Mouse (Mus musculus) heart, embryonic 16.5 days (tissue): ENCODE measurements around the gene Cgas. TPM values are rescaled to one million over a fixed set of nuclear protein-coding genes. Genes with fewer than 3 reads are reported as not detected.
"Not testable (repeated sequence)": the region's sequence is repeated elsewhere in the genome, so short reads cannot be mapped to it uniquely, and the experiment has no call there.

Source experiments
- ATAC-seq: fragments of 200-750 bp; cut with Nextera tagmentation; replicated peaks from 2 replicates; pipeline ENCODE4 v1.8.0; 2017; ENCODE audit warnings: moderate number of reproducible peaks; ENCODE audit not compliant: insufficient read depth, low FRiP score; ENCODE audit errors: extremely low read depth
- H3K27ac ChIP-seq: fragments of 300-500 bp; sonication (generic); 2 replicates; pipeline ENCODE4 v1.5.1; 2014; ENCODE audit warnings: mild to moderate bottlenecking, low read length, control low read depth, moderate library complexity
- H3K27me3 ChIP-seq: fragments of 300-500 bp; sonication (generic); 2 replicates; pipeline ENCODE4 v1.6.1; 2014; ENCODE audit warnings: low read length, mixed read lengths; ENCODE audit not compliant: control insufficient read depth, insufficient read depth
- H3K36me3 ChIP-seq: fragments of 300-500 bp; sonication (generic); 2 replicates; pipeline ENCODE4 v1.6.1; 2014; ENCODE audit not compliant: control insufficient read depth, insufficient read depth
- H3K4me1 ChIP-seq: fragments of 300-500 bp; sonication (generic); 2 replicates; pipeline ENCODE4 v1.6.1; 2014; ENCODE audit warnings: low read length, mixed read lengths; ENCODE audit not compliant: control insufficient read depth, insufficient read depth
- H3K4me2 ChIP-seq: fragments of 300-500 bp; sonication (generic); 2 replicates; pipeline ENCODE4 v1.6.1; 2014; ENCODE audit warnings: low read depth, mild to moderate bottlenecking, control low read depth, low read length
- H3K4me3 ChIP-seq: fragments of 300-500 bp; sonication (generic); 2 replicates; pipeline ENCODE4 v1.5.1; 2014; ENCODE audit warnings: mild to moderate bottlenecking, control low read depth, low read length
- H3K9ac ChIP-seq: fragments of 300-500 bp; sonication (generic); 2 replicates; pipeline ENCODE4 v1.6.1; 2014; ENCODE audit warnings: low read length, control low read depth
- H3K9me3 ChIP-seq: fragments of 300-500 bp; sonication (generic); replicated peaks from 2 replicates; pipeline ENCODE4 v1.6.1; 2016; ENCODE audit warnings: low read length; ENCODE audit not compliant: control insufficient read depth
- WGBS: fragments of 180-500 bp; shearing (Covaris S2); extraction: QIAGEN DNeasy Blood & Tissue Kit; methylation state at CpG from one replicate; pipeline ENCODE4 v1.1.7; 2014; 5-methylcytosine and 5-hydroxymethylcytosine counted together
- polyA plus RNA-seq: library from polyadenylated mRNA; unstranded; fragments of >200 nt; fragmentation: Nextera tagmentation; extraction: Ambion mirVana; gene quantifications from 2 replicates; pipeline ENCODE4 v1.2.1, GENCODE M21; 2015

Gene Cgas
- polyA plus RNA-seq, 1 experiment from 2014 or later = 1.5 TPM

- no peaks in the 10 kb centered on the region for H3K27me3 ChIP-seq
- H3K4me3 ChIP-seq = peak overlapping the region; percentile 100
- whole genome bisulfite sequencing = under 1% methylated on average over 46 of the region's 46 CpGs
- H3K9ac ChIP-seq = peak overlapping the region; percentile 100
- peak overlapping the region; percentile 100 for H3K27ac ChIP-seq
- peaks cover 27% of the 10 kb centered on the region for H3K36me3 ChIP-seq
- H3K9me3 ChIP-seq = no peaks in the 10 kb centered on the region
- ATAC-seq = peak; percentile 9
- H3K4me2 ChIP-seq = peak overlapping the region; percentile 67
- H3K4me1 ChIP-seq = peaks cover 21% of the 10 kb centered on the region
Measured at GRCm38 (mm10) chr9:78480706-78481358, 37.8 kb upstream of the Cgas start.

GRCm38 (mm10) chr9:78480227-78480626 is 37.2 kb upstream of the Cgas start:
- Histone ChIP-seq H3K27ac (peak overlapping the region; percentile 100), H3K4me1 (peaks cover 21% of the 10 kb centered on the region), H3K9ac (peak overlapping the region; percentile 100), H3K36me3 (peaks cover 28% of the 10 kb centered on the region), H3K4me2 (peak overlapping the region; percentile 67), H3K4me3 (peak overlapping the region; percentile 100)
- not testable (repeated sequence) for ATAC-seq, H3K9me3 ChIP-seq, H3K27me3 ChIP-seq
- 3% methylated on average over 13 of the region's 13 CpGs for WGBS

DNA sequence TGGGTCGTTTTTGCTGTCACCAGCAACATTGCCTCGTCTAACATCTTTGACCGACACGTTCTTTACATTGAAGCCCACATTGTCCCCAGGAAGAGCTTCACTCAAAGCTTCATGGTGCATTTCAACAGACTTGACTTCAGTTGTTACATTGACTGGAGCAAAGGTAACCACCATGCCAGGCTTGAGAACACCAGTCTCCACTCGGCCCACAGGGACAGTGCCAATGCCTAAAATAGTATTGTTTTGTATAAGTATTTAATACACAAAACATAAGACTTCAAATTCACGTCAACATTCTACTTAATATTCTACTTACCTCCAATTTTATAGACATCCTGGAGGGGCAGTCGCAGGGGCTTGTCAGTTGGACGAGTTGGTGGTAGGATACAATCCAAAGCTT is 36.3 kb upstream of the Cgas start:
- H3K27ac ChIP-seq, H3K27me3 ChIP-seq, H3K9me3 ChIP-seq, ATAC-seq: not testable (repeated sequence)
- H3K4me2 ChIP-seq = peak overlapping the region; percentile 67
- peaks cover 21% of the 10 kb centered on the region for H3K4me1 ChIP-seq
- WGBS = 17% methylated on average over 8 of the region's 8 CpGs
- peak overlapping the region; percentile 100 for H3K4me3 ChIP-seq
- peaks cover 31% of the 10 kb centered on the region for H3K36me3 ChIP-seq
- peak overlapping the region; percentile 59 for H3K9ac ChIP-seq

- H3K9ac ChIP-seq = peak overlapping the region; percentile 20; the same call in 1 of the 2 replicates
- not testable (repeated sequence) for H3K9me3 ChIP-seq, ATAC-seq, H3K27me3 ChIP-seq, H3K27ac ChIP-seq, H3K4me2 ChIP-seq
- peaks cover 37% of the 10 kb centered on the region for H3K36me3 ChIP-seq
- H3K4me1 ChIP-seq = peaks cover 21% of the 10 kb centered on the region
- H3K4me3 ChIP-seq = peak overlapping the region; percentile 10; the same call in 1 of the 2 replicates
- WGBS = 66% methylated on average over 1 of the region's 1 CpGs
Measured at GRCm38 (mm10) chr9:78478009-78478605, 35.1 kb upstream of the Cgas start.

GRCm38 (mm10) chr9:78477021-78477551 is 34.0 kb upstream of the Cgas start:
- peaks cover 42% of the 10 kb centered on the region for H3K36me3 ChIP-seq
- H3K9me3 ChIP-seq = no peaks in the 10 kb centered on the region
- H3K27me3 ChIP-seq = no peaks in the 10 kb centered on the region
- H3K4me3 ChIP-seq = no peak overlapping the region
- peaks cover 15% of the 10 kb centered on the region for H3K4me1 ChIP-seq
- H3K27ac ChIP-seq = no peak overlapping the region; the same call in 1 of the 2 replicates
- H3K9ac ChIP-seq = no peak overlapping the region
- 12% methylated on average over 5 of the region's 5 CpGs for WGBS
- no peak overlapping the region for H3K4me2 ChIP-seq
- no peak for ATAC-seq

GRCm38 (mm10) chr9:78476531-78477020 is 33.5 kb upstream of the Cgas start:
- WGBS = 27% methylated on average over 1 of the region's 1 CpGs
- no peak overlapping the region for H3K4me2 ChIP-seq
- no peaks in the 10 kb centered on the region for H3K27me3 ChIP-seq
- peaks cover 42% of the 10 kb centered on the region for H3K36me3 ChIP-seq
- no peak overlapping the region for H3K9ac ChIP-seq
- H3K4me3 ChIP-seq = no peak overlapping the region
- H3K9me3 ChIP-seq = no peaks in the 10 kb centered on the region
- H3K4me1 ChIP-seq = peaks cover 15% of the 10 kb centered on the region
- H3K27ac ChIP-seq = 0 out of 2 replicates have a peak overlapping the region, but pooled peaks have one; percentile 23
- ATAC-seq = no peak

GRCm38 (mm10) chr9:78475873-78476272 is 32.8 kb upstream of the Cgas start:
- Histone ChIP-seq H3K9ac (no peak overlapping the region), H3K4me3 (no peak overlapping the region), H3K27ac (no peak overlapping the region), H3K36me3 (peaks cover 45% of the 10 kb centered on the region), H3K27me3 (no peaks in the 10 kb centered on the region), H3K4me2 (no peak overlapping the region), H3K9me3 (no peaks in the 10 kb centered on the region), H3K4me1 (peaks cover 15% of the 10 kb centered on the region)
- no peak for ATAC-seq
- WGBS = 82% methylated on average over 4 of the region's 4 CpGs

DNA sequence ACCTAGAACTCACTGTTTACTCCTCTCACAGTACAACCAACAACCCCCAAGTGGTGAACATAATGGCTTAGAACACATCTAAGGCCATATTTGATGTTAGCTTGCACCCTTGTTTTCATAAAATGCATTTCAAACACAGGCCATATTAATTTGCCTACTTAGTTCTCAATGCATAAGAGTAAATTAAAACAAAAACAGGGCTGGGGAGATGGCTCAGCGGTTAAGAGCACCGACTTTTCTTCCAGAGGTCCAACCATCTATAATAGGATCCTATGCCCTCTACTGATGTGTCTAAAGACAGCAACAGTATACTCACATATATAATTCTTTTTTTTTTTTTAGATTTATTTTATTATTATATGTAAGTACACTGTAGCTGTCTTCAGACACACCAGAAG is 32.3 kb upstream of the Cgas start:
- Histone ChIP-seq H3K27ac (no peak overlapping the region), H3K4me2 (no peak overlapping the region), H3K27me3 (no peaks in the 10 kb centered on the region), H3K4me3 (no peak overlapping the region), H3K9me3 (no peaks in the 10 kb centered on the region), H3K9ac (no peak overlapping the region), H3K4me1 (peaks cover 15% of the 10 kb centered on the region), H3K36me3 (peaks cover 50% of the 10 kb centered on the region)
- 81% methylated on average over 2 of the region's 2 CpGs for WGBS
- no peak for ATAC-seq

DNA sequence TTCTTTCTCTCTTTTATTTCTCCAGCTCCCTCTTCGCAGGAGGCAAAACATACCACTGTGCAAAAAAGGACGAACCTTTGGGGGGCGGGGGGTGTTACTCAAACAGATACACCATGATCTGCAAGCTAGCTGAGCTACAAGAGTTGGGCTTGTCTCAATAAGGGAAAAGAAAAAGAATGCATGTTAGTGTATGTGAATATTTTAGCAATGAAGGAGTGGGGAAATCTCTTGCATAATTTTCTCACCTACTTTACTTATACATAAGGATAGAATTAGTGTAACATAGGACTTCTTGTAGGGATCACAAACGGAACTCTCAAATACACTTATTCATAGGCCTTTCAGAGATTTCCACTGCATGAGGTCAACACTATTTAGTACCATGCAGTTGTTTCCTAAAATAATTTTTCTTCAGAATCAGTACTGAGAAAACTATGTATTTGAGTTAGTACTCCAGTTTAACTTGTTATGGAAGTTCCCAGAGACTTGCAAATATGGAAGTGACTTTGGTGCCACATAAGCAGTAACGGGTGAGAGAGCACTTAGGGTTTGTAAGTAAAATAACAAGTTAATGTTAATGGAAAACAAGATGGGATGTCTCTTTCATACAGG is 31.8 kb upstream of the Cgas start:
- 80% methylated on average over 5 of the region's 5 CpGs for WGBS

More for the DNA sequence above, 31.8 kb upstream of the Cgas start:
- H3K36me3 ChIP-seq = peaks cover 54% of the 10 kb centered on the region
- H3K9ac ChIP-seq = no peak overlapping the region
- no peak for ATAC-seq
- H3K4me2 ChIP-seq = no peak overlapping the region
- no peak overlapping the region for H3K27ac ChIP-seq
- H3K4me1 ChIP-seq = peaks cover 15% of the 10 kb centered on the region
- no peaks in the 10 kb centered on the region for H3K27me3 ChIP-seq
- H3K4me3 ChIP-seq = no peak overlapping the region
- H3K9me3 ChIP-seq = no peaks in the 10 kb centered on the region
